Mouse (Mus musculus) stomach, postnatal 0 days (tissue): ENCODE data around the gene Eefsec.

Source experiments
- CTCF ChIP-seq: IDR thresholded peaks from 2 replicates; pipeline ENCODE4 v1.5.1; 2016; ENCODE audit warnings: antibody characterized with exemption, low read depth, mild to moderate bottlenecking, moderate library complexity
- EP300 ChIP-seq: optimal IDR thresholded peaks from 2 replicates; pipeline ENCODE3; 2016; ENCODE audit warnings: antibody characterized with exemption

- TF ChIP-seq CTCF (peak; percentile 86), EP300 (no peak)
Measured at GRCm38 (mm10) chr6:88242604-88243003, 203.7 kb downstream of the Eefsec start.
